Mouse (Mus musculus) frontal cortex, postnatal 10 days (tissue): ENCODE results near the gene Mslnl.
"Not testable (repeated sequence)": the region's sequence is repeated elsewhere in the genome, so short reads cannot be mapped to it uniquely, and the experiment has no call there.

ENCODE experiments used
- DNase-seq, 2 experiments: peaks; one replicate each; pipeline ENCODE4 v3.0.0; 2022; ENCODE audit warnings: low spot score in 2 of 2, mixed read lengths in 1 of 2

Gene Mslnl

GRCm38 (mm10) chr17:25735745-25736144 is at the start of gene Mslnl:
Gene Mslnl, plus strand, starts transcription at chr17:25736042.
- no peak for DNase-seq

- DNase-seq: no peak
Observed at GRCm38 (mm10) chr17:25686323-25686722, 49.5 kb upstream of the Mslnl start.

- no peak for DNase-seq
Observed at GRCm38 (mm10) chr17:25688922-25689321, 46.9 kb upstream of the Mslnl start.

- DNase-seq: no peak
Observed at GRCm38 (mm10) chr17:25696263-25696662, 39.6 kb upstream of the Mslnl start.

- DNase-seq: peak in 1 of 2 experiments; percentile 74
Observed at GRCm38 (mm10) chr17:25698446-25698845, 37.4 kb upstream of the Mslnl start.

- no peak for DNase-seq
Observed at GRCm38 (mm10) chr17:25700863-25701496, 34.9 kb upstream of the Mslnl start.

- DNase-seq: no peak
Observed at GRCm38 (mm10) chr17:25709994-25710393, 25.8 kb upstream of the Mslnl start.

GRCm38 (mm10) chr17:25711136-25711535 is 24.7 kb upstream of the Mslnl start:
- DNase-seq: no peak

- no peak for DNase-seq
Observed at GRCm38 (mm10) chr17:25715627-25716026, 20.2 kb upstream of the Mslnl start.

GRCm38 (mm10) chr17:25716130-25716529 is 19.7 kb upstream of the Mslnl start:
- no peak for DNase-seq

- DNase-seq: no peak
Observed at GRCm38 (mm10) chr17:25716711-25717637, 18.9 kb upstream of the Mslnl start, which contains the start of gene Gng13. Gene Gng13, plus strand, starts transcription at chr17:25717171.

- no peak for DNase-seq
Observed at GRCm38 (mm10) chr17:25717691-25718090, 18.2 kb upstream of the Mslnl start.

GRCm38 (mm10) chr17:25721476-25721875 is 14.4 kb upstream of the Mslnl start:
- no peak for DNase-seq

GRCm38 (mm10) chr17:25723470-25723869 is 12.4 kb upstream of the Mslnl start:
- no peak for DNase-seq

GRCm38 (mm10) chr17:25723919-25724318 is 11.9 kb upstream of the Mslnl start:
- DNase-seq: no peak

GRCm38 (mm10) chr17:25725264-25725663 is 10.6 kb upstream of the Mslnl start:
- no peak for DNase-seq

- DNase-seq: peak; percentile 99 to 100
Observed at GRCm38 (mm10) chr17:25727265-25728008, 8.4 kb upstream of the Mslnl start, which contains the start of the genes Chtf18 and Rpusd1. Gene Chtf18, minus strand, starts transcription at chr17:25727419. Gene Rpusd1, plus strand, starts transcription at chr17:25727670.

GRCm38 (mm10) chr17:25728009-25728270 is 7.9 kb upstream of the Mslnl start:
- DNase-seq: no peak

GRCm38 (mm10) chr17:25732082-25732481 is 3.8 kb upstream of the Mslnl start:
- peak; percentile 76 to 78 for DNase-seq

- no peak for DNase-seq
Observed at GRCm38 (mm10) chr17:25735246-25735645, 596 bp upstream of the Mslnl start.

- DNase-seq: no peak
Observed at GRCm38 (mm10) chr17:25738861-25739260, 3.0 kb downstream of the Mslnl start.

- DNase-seq: not testable (repeated sequence)
Observed at GRCm38 (mm10) chr17:25741471-25741870, 5.6 kb downstream of the Mslnl start.
